Mouse (Mus musculus) gastrocnemius, adult 18-20 months (tissue): ENCODE measurements around the gene Tbc1d22a. TPM values are rescaled to one million over a fixed set of nuclear protein-coding genes. Genes with fewer than 3 reads are reported as not detected.

ENCODE experiments used
- DNase-seq: peaks from one replicate; pipeline ENCODE4 v3.0.0; 2021; ENCODE audit warnings: low spot score
- total RNA-seq, 2 experiments: library from RNA; stranded (reverse); gene quantifications; 2 replicates each; pipeline ENCODE4 v1.2.3; 2021

Tbc1d22a gene
- total RNA-seq, 2 experiments from 2014 or later = 15.6 to 17.1 TPM

DNA sequence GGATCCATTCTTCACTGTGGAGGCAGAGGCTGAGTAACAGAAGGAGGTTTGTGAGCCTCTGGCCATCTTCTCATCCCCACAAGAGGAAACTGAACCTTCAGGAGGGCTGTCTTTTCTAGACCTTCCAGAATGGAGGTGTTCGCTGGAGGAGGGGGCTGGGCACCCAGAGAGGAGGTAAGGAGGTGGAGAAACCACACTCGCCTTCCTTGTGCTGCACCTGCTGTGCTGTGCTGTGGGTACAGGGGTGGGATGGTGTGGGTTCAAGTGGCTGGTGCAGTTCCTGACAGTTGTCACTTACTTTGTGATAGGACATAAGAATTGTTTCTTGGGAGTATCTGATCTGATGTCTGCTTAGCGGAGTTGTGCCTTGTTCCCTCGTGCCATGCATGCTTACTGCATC is 118.9 kb downstream of the Tbc1d22a start:
- DNase-seq = no peak

DNA sequence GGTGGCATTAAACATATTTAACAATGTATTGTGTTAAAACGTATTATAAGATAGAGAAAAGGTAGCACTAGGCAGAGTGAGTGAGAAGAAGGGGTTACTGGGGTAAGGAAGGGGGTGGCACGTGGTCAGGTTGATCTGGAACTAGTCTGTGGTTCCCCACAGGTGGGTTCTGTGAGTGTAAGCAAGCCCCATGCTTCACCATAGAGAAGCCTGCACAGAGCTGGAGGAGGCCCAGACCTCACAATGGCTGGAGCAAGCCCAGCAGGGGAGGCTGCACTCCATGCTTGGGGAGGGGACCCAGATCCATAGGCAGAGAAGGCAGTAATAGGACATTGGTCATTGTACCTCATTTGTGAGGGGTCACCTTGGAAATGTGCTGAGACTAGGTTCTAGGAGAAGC is 119.3 kb downstream of the Tbc1d22a start:
- no peak for DNase-seq

DNA sequence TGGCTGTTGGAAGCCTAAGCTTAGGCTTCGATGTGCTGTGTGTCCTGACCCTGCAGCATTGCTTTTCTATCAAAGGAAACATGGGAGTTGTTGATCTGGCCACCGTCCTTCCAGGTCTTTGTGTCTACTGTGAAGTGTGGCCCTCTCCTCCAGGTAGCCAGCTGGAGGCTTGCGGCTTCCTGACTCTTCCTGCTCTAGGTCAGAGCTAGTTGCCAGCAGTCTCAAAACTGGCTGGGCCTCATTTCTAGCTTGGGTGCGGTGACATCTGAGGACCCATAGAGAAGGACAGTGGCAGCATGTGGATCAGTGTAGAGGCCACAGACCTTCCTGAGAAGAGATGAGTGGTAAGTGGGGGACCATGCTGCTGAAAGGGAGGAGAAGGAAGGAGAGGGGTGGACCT is 120.0 kb downstream of the Tbc1d22a start:
- no peak for DNase-seq

DNA sequence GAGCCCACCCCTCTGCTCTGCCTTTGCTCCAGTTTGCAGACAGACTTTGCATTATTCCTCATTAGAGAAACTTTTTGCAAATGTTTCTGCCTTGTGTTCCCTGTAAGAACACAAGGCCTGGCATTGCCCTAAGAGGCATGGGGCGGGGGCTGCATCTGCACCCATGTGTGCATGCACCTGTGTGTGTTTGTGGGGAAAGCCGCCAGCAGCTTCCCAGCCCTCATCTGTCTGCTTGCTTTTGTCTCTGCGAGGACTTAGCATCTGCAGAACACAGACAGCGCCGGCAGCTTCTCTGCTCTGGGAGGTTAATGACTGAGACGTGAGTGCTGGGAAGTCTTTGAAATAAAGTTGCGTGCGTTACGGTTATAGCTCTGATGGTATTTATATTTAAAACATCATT is 120.5 kb downstream of the Tbc1d22a start:
- DNase-seq = no peak

DNA sequence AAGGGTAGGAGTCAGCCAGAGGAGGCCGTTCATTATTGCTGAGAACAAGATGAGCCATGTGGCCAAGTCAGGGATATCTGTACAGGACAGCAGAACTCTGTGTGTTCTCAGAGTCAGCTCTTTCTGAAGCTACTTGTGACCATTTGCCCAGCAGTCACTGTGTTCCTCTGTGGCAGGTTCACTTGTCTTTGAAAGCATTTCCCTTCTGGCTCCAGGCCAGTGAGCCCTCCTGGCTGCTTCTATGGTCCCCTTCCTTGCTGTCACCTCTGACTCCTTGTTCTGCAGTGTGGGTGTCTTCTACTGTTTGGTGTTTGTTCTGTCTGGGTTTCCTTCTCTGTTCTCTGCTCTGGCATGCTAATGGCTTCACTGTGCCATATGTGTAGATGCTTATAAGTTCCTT is 121.5 kb downstream of the Tbc1d22a start:
- DNase-seq = no peak

DNA sequence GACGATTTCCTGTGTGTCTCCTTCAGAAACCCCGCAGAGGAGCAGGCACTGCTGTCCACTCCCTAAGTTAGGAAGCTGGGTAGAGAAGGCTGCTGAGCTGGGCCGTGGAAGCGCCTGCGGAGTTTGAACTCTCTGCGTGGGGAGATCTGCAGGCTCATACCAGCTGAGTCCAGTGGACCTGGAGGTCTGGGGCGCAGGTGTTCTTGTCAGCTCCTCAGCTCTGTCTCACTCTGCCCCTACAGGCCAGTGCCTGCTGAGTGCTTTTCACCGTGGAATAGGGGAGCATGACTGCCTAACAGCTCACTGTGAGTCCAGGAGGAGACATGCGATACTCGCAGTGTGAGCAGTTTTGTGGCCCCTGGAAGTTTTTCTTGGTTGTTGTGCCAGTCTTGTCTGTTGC is 123.5 kb downstream of the Tbc1d22a start:
- no peak for DNase-seq

DNA sequence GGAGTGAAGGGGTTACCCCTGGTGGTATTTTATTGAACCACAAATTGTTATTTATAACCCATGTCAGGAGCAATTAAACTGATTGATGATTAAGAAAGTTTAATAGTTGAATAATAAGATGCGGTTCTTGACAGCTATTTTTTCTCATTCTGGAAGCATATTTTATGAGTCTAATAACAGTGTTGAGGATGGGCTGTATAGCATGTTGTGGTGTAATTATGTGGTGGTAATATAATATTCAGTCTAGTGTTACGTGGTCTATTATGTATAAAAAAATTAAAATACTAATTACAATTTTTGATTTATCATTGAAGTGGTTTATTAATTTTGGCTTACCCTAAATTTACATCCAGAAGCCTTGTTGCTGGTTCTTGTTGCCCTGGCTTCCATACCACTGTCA is 125.5 kb downstream of the Tbc1d22a start:
- DNase-seq = no peak

DNA sequence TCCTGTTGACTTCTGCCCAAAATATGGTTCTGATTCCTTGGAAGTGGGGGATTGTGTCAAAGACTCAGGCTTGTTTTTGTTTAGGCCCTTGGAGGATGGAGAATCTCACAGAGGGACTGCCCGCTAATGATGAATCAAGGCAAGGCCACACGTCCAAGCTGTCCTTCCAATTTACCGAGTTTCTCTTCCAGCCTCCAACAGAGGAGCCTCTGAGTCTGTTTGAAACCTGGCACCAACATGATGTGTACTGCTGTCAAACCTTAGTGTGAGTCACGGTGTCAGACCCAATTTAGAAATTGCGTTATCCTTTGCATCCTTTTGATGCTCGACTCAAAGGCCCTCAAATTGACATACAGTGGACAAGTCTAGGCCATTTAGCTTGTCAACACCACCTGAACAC is 126.5 kb downstream of the Tbc1d22a start:
- no peak for DNase-seq

DNA sequence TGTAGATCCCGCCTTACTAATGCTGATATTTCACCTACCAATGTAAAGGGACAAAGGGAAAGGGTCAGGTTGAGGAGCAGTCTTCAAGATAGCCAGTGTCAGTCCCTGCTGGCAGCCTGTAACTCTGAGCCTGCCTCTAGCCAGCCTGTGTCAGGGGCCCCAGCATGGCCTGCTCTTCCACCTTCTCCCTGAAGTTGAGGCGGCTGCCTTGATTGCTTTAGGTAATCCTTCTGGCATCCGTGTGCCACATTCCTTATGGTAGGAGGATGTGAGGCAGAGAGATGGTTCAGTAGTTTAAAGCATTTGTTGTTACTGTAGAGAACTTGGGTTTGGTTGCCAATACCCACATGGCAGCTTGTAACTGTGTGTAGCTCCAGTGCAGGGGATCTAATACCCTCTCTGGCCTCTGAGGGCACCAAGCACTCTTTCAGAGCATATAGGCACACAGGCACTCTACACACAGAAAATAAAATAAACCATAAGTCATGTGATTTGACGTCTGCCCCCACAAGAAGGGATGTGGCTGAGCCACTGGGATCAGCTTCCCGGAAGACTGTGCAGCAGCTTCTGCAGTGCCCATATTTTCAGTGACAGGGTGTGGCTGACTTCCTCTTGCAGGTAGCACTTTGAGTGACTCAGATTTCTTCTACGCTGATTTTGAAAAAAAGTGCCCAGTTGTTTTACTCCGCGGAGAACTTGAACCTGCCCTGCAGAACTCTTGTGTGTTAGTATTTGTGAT is 128.5 kb downstream of the Tbc1d22a start:
- DNase-seq = no peak

DNA sequence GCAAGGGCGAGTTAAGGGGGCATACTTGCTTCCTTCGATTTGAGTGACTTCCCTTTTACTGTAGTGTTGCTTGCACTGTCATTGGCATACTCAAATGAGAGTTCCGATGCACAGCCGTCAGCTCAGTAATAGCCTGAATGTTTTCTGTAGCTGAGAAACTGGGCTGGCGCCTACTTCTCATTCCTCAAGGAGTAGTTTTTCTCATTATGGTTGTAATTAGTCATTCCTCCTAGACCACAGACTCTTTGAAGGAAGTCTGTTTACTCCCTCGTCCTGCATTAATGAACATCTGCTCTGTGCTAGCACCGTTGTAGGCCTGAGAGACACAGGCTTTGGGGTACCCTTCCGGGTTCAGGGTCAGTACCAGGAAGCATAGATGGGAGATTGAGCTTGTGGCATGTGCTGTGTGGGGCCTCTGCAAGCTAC is 130.7 kb downstream of the Tbc1d22a start:
- no peak for DNase-seq

DNA sequence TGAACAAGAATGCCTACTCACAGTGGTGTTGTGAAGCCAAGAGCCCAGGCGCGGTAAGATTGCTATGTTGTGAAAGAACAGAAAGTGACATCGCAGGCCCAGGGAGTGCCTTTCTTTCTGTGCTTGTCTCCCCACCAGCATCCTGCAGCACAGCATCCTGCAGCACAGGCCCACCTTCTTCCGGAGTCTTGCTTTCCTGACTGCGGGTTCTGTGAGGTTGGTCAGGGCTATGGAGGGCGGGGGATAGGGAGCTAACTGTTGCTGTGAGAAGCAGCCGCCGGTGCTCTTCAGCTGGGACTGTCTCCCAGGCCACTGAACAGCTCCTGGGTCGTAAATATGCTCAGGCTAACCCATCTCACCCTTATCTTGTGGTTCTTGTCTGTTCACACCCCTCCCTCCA is 131.6 kb downstream of the Tbc1d22a start:
- DNase-seq = no peak

DNA sequence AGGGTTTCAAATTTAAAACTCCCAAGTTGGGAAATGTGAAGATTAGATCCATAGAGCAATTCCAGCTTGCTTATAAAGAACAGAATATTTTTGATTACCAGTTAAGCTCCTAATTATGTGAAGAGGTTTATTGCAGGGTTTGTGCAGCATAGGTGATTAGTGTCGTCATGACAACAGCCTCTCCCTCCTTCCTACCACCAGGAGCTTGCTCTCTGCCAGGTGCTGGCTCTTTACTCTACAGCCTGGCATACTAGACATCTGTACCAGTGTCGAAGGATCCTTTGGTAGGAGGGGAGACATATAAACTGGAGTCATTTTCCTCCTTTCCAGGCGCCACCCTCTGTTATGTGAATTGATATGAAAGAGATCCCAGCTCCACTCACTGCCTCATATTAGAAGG is 132.3 kb downstream of the Tbc1d22a start:
- no peak for DNase-seq

DNA sequence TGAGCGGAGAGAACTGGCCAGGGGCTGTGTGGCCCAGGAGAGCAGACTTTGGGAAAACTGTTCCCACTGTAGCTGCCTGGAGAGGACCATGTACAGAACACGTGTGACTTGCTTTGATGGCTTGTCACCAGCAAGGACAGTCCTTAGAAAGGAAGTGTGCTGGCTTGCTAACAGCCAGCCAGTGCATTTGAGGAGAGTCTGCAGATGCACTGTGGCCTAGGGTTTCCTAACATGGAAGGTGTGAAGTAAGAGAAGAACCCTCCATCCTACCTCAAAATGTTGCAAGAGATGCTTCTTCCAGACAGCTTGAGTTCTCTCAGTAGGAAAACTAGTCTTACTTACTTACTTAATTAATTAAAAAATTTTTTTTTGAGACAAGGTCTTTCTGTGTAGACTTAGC is 140.7 kb downstream of the Tbc1d22a start:
- DNase-seq = no peak

DNA sequence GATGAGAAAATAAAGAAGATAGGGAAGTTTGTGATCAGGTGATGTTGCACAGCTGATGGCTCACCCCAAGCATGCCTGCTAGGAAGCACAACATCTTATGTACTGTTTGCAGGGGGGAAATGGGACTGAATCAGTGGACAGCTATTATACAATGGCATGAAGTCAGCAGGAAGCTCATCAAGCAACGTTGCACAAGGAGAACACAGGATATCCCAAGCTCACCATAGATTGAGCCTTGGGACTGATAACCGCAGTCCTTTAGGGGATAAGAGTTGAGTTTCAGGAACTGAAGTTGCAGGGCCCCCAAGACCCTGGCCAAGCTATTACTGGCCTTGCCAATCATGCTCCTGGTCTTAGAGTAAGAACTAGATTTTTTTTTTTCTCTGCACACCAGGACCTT is 141.6 kb downstream of the Tbc1d22a start:
- no peak for DNase-seq

DNA sequence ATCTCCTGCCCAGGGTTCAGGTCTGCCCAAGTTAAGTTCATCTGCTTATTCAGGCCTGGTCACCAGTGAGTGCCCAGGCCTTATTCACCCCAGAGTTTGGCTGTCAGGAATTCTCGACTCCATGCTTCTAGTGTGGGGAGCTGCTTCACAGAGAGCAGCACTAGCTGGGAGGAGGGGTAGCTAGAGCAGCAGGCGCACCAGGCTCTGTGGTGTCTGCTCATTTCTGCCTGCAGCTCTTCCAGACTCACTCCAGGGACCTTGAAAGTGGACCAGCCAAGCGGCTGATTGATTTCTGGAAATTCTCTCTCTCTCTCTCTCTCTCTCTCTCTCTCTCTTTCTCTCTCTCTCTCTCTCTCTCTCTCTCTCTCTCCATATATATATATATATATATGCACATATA is 146.1 kb downstream of the Tbc1d22a start:
- no peak for DNase-seq

DNA sequence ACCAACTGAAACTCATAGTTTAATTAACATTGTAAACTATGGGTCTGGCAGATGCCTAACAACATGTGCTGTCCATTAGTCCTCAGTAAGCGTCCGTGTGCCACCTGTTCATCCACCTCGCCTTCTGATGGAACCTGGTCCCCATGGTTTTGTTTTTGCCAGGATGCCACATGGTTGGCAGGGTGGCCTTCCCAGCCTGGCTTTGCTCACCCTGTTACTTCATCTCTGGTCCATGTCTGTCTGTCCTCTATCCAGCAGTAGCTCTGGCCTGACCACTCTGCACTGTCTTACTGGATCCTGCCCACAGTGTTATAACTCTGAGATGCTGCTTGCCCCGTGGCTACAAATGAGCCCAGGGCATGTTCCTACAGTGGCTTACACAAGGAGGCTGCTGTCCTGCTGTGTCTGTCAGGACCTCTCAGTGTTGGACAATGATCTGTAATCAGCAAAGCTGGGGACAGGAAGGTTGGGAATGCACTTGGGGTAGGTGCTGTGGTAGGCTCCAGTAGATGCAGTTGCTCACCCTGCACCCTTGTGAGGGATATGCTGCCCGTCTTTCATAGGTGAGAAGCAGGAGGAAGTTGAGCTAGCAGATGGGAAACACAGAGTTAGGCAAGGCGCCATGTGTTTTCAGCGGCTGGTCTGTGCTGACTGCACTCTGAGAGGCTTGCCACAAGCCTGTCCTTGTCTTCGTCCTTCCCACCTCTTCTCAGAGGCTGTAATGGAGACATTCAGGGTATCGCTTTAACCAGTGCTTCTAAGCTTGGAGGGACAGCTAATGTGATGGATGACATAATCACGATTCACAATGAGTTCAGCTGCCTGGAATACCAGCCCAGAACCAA is 148.3 kb downstream of the Tbc1d22a start:
- no peak for DNase-seq

DNA sequence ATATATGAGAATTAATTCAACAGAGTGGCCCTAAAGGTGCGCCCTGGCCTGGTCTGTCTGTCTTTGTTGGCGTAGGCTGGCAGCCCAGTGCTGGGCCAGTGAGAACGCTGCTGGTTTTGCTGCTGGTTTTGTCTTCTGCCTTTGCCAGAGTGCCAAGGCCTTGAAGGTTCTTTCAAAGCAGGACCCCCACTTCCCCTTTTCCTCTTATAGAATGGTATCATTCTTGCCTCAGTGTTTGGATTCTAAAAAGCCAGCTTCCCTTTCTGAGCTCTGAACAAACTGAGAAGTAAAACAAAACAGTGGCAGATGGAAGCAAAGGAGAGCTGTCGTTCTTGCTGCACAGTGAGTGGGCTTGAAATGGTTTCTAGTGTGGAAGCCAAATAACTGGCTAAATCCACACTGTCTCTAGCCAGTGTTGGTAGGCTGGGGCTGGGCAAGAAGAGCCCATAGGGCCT is 149.6 kb downstream of the Tbc1d22a start:
- no peak for DNase-seq

DNA sequence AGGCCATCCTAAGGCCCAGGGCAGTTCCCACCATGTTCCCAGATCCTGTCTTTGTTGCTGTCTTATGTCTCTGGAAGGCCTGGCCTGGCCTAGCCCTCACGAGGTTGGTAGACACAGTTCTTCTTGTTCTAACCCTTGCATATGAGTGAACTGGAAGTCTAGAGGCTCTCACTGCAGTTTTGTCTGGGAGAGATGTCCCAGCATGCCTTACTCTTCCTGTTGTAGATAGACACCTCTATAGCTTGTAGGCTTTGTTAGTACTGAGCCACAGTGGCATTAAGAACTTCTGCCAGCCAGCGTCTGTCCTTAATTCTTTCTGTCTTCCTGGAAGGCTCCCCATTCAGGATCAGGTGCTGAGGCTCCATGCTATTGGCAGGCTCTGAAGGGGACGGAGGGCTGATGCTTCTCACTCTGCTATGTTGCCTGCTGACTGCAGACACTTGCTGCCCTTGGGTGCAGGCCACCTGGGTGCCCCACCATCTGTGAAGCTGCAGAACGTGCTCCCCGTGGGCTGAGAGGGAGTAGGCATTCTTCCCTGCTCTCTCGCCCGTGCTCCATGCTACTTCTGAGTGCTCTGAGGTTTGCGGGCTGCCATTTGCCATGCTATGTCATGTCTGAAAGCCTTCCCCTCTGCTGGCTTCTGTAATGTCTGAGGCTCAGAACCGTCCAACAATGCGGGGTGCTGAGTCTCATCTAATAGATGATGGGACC is 150.8 kb downstream of the Tbc1d22a start:
- DNase-seq = no peak

DNA sequence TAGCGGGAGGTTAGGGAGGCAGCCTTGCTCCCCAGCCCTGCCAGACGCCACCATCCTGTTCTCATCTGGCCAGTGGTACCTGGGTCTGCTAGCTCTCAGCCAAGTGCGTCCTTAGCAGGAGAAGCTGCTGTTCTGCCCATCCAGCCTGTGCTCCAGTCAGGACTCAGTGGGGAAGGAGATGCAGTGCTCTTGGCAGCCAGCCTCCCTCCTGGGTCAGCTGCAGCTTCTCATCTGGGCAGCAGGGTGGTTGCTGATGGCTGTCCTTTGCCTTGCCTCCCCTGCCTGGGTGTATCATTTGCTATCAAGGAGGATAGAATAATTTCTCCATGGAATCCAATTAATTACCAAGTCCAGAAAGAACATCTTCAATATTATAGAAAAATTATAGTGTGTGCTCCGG is 152.5 kb downstream of the Tbc1d22a start:
- DNase-seq = no peak

DNA sequence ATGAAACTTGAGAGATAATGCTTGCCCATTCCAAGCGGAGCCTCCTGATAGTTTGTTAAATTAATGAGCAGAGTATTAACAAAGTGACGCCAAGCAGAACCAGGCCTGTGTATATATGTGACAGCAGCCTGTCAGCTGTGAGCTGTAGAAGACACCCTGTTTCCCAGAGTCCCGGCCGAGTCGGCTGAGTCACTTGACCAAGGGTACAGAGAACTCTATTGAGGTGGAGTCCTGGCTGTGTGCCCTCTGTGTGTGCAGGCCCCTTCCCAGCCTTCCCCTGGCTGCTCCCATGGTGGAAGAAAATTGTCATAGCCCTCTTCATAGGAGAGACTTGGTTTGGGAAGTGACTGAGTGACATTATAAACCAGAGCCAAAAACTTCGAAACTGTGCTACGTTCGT is 153.0 kb downstream of the Tbc1d22a start:
- DNase-seq = no peak

DNA sequence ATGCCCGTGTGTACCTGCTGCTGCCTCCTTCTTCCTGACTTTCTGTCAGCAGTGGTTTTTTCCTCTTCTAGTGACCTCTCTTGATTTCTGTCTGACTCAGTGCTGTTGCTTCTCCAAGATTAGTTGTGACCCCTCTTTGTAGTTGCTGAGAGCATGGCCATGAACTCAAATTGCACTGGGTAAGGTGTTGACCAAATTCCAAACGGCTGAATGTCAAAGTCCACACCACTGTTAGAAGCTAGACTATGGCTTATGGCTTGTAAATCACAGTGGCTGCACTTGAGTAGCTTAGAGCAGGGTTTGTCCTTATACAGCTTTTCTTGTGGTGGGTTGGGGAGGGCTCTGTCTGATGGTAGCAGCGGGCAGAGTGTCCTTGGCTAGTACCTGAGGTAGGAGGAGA is 156.6 kb downstream of the Tbc1d22a start:
- no peak for DNase-seq

DNA sequence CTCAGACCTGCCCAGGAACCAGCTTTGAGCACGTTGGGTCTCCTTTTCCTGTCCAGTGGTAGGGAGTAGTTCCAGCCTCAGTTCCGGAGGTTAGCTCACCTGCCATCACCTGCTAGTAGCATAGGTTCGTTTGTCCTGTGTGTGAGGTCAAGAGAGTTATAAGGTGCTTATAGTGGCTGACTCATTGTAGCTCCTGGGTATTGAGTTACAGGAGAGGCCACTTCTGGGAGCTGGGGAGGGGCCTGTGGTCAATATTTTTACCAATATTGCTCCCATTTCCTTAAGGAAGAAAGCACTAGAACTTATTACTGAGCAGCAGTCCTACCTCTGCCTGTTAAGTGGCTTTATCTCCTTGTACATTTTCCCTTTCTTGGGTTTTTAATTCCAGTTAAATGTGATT is 161.0 kb downstream of the Tbc1d22a start:
- no peak for DNase-seq
